Mouse (Mus musculus) erythroblast, embryonic 14.5 days (primary cell): ENCODE data around the gene Trabd2b.

ENCODE experiments used
- GATA1 ChIP-seq: IDR thresholded peaks from 2 replicates; pipeline ENCODE4 v1.6.1; 2012; ENCODE audit warnings: low read length, inconsistent platforms, mixed read lengths
- TAL1 ChIP-seq: IDR thresholded peaks from 3 replicates; pipeline ENCODE4 v1.6.1; 2012; ENCODE audit warnings: low read length, inconsistent platforms, mixed read lengths

- TF ChIP-seq GATA1 = no peak
- no peak for TF ChIP-seq TAL1
These were observed 105.1 kb downstream of the Trabd2b start for GRCm38 (mm10) chr4:114511649-114512048.
